Mouse (Mus musculus) bone marrow macrophage, adult 2 months (primary cell): ENCODE data around the gene Tas2r135.

Experiments
- CTCF ChIP-seq: IDR thresholded peaks from 2 replicates; pipeline ENCODE4 v1.5.1; 2012; ENCODE audit warnings: low read depth, mild to moderate bottlenecking, low read length, moderate library complexity
- POLR2A ChIP-seq: IDR thresholded peaks from 2 replicates; pipeline ENCODE4 v1.6.1; 2012; ENCODE audit warnings: mild to moderate bottlenecking, low read depth, low read length, borderline replicate concordance

GRCm38 (mm10) chr6:42385635-42386034, 19.6 kb upstream of the Tas2r135 start:
- TF ChIP-seq POLR2A (no peak), CTCF (no peak)
